Mouse (Mus musculus) heart, adult 18-20 months (tissue): Measurements from ENCODE around the gene Pqlc2. TPM values are rescaled to one million over a fixed set of nuclear protein-coding genes. Genes with fewer than 3 reads are reported as not detected.

Experiments used
- DNase-seq, 2 experiments: peaks; one replicate each; pipeline ENCODE4 v3.0.0; 2021 to 2022; ENCODE audit warnings: mixed read lengths in 1 of 2
- microRNA-seq, 2 experiments: library from miRNA; unstranded; fragments of <30 nt; microRNA quantifications; one replicate each; pipeline ENCODE4 v1.2.0; 2022
- total RNA-seq, 2 experiments: library from RNA; stranded (reverse); gene quantifications; 2 replicates each; pipeline ENCODE4 v1.2.3; 2021

The Pqlc2 gene
- total RNA-seq, 2 experiments from 2014 or later: 5.0 to 5.8 TPM

DNA sequence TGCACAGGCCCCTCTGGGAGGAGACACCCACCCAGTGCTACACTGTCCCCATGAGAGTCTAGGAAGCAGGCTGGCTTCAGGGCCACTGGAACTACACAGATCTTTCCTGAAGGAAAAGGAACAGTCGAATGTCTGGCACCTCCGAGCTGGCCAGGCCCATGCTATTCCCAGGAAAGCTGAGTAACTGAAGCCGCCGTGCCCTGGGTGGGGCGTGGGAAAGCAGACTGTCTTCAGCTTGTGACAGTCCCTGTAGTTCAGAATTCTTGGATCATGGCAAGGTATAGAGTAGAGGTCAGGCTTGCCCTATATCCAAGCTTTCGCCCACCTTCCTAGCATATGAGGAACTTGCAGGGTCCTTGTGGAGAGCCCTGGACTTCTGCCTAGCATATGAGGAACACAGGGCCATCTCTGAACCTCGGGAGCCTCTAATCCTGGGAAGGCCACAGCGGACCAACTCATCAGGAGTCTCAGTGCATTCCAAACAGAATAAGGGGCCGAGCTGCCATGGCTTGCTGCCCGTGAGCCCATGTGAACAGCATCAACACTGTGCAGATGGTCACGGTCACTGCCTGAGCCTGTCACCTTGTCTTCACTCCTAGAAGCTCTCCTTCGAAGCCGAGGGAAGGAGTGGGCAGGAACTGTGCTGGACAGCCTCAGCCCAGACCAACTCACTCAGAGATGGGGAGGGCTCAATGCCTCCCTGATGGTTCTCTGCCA is 44.6 kb downstream of the Pqlc2 start:
- DNase-seq: no peak

GRCm38 (mm10) chr4:139262981-139263380 is 47.5 kb downstream of the Pqlc2 start:
- DNase-seq: no peak

GRCm38 (mm10) chr4:139259302-139259871 is 51.1 kb downstream of the Pqlc2 start:
- DNase-seq: no peak

GRCm38 (mm10) chr4:139258621-139259301 is 51.7 kb downstream of the Pqlc2 start:
- no peak for DNase-seq

DNA sequence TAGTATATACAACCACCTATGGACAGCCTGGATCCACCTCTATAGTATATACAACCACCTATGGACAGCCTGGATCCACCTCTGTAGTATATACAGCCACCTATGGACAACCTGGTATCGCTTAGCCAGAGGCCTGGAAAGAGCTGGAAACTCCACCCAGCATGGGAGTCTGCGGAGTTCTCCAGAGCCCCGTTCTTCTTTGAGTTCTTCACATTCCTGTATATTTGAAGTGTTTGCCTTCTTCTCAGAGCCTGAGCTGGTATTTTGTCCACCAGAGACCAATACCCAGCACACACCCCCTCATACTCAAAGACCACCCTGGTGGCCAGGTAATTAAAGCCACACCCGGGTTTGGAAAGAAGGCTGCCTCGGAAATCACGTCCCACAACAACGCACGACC is 53.8 kb downstream of the Pqlc2 start:
- DNase-seq: no peak

- no peak for DNase-seq
Measured at GRCm38 (mm10) chr4:139256146-139256545, 54.4 kb downstream of the Pqlc2 start.

GRCm38 (mm10) chr4:139253206-139253605 is 57.3 kb downstream of the Pqlc2 start:
- DNase-seq: peak; percentile 51 to 63

DNA sequence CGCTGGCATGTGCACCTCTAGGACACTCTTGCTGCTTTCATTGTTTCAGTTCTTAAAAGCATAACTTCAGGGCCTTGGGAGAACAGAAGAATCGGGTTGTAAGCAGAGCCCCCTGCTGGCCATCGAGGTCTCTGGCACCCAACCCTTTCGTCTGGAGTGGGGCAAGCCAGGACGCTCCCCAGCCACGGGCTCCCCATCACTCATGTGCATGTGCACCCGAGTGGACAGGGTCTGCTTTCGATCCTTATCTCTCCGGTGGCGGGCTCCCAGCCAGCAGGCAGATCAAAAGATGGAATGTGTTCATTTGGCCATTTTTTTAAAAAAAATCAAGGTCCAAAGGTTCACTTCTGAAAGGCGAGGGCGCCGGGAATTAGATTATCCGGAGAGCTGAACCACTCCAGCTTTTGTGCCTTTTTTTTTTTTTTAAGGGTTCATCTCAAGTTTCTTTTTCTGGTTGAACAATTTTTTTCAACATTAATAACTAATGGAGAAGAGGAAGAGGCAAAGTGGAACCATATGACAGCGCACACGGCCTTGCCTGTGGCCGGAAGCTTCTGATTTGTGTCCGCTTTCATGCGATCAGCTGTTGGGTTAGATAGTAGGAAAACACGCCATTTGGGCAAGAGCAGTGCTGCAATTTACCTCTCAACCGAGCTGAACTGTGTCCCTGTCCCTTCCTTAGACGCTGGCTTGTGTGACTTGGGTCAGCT is 58.3 kb downstream of the Pqlc2 start:
- DNase-seq: peak; percentile 84 to 92

DNA sequence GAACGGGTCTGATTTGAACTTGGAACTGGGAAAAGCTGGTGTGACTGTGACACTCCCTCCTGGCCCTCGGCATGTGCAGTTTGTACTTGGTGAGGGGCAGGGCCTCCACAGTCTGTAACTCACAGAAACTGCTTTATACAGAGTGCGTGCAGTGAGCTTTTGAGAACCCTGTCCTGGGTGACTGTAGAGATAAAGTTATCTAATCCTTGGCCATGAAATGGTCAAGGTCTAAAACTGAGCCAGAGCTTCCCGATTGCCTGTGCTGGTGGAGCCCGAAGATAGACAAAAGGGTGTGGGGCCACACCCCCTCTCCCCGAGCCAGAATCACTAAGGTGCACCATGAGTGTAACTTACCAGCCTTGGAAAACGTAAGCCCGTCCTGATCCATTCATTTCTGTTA is 59.6 kb downstream of the Pqlc2 start:
- DNase-seq: no peak

- no peak for DNase-seq
Measured at GRCm38 (mm10) chr4:139250043-139250442, 60.5 kb downstream of the Pqlc2 start.

GRCm38 (mm10) chr4:139248736-139249135 is 61.8 kb downstream of the Pqlc2 start:
- no peak for DNase-seq

GRCm38 (mm10) chr4:139247966-139248365 is 62.5 kb downstream of the Pqlc2 start:
- DNase-seq: no peak

- no peak for DNase-seq
Measured at GRCm38 (mm10) chr4:139246130-139246877, 64.2 kb downstream of the Pqlc2 start.

DNA sequence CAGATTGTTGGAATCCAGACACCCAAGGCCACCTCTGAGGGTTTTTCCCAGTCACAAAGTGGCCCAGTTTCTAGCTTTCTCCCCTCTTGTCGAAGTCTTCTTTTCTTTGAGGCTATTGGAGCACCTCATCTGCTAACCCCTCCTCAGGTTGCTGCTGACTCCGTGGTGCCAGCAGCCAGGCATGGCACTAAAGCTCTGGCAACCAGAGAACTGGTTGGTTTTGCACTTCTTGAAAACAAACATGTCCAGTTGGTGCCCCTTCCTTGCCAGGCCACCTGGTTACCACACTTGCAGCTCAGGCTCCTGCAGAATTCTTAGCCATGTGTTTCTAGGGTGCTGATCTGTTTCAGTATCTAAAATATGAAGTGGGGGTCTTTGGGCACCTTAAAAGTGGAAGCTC is 65.0 kb downstream of the Pqlc2 start:
- DNase-seq: no peak

GRCm38 (mm10) chr4:139244766-139245165 is 65.7 kb downstream of the Pqlc2 start:
- no peak for DNase-seq

DNA sequence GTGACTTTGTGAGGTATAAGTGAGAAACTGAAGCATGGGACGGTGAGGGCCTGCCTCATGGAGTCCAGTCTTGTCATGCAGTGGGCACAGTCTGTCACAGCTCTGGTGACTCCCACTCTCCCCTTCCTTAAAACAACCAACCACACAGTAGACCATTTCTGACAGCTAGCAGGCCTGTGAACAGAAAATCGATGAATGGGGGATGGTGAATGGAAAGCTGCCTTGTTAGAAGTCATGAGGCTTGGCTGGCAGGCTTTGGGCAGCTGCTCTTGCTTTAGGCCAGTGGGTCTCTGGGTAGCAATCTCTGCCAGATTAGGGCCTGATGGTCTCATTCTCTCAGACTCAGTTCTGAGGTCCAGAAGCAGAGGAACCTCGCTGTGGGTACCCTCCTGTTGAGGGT is 66.3 kb downstream of the Pqlc2 start:
- DNase-seq: no peak

Small RNAs within 50 kb of the gene (microRNA-seq; reads per million reads assigned to microRNA genes)
- 0 to 0.38 reads per million in 2 experiments for gene Gm24245
- gene Gm25732: 1.9 to 4.1 reads per million in 2 experiments

Other genes with a start within 250 kb of the Pqlc2 start
- not detected for gene Htr6, start 235.1 kb downstream of the Pqlc2 start, total RNA-seq
- gene Nbl1, start 217.7 kb downstream of the Pqlc2 start, total RNA-seq: 10 to 100 TPM; 17.2 to 28.6 TPM
- 100 to 1,000 TPM; 596 to 645 TPM for gene Minos1, start 179.6 kb downstream of the Pqlc2 start, total RNA-seq
- gene Capzb, start 117.8 kb downstream of the Pqlc2 start, total RNA-seq: 100 to 1,000 TPM; 356 to 380 TPM
- 10 to 100 TPM; 55.9 to 57.5 TPM for gene Akr7a5, start within 50 bp of the Pqlc2 start, total RNA-seq
- gene Mrto4, start 41.9 kb upstream of the Pqlc2 start, total RNA-seq: 10 to 100 TPM; 26.0 to 30.7 TPM
- gene Emc1, start 41.9 kb upstream of the Pqlc2 start, total RNA-seq: 10 to 100 TPM; 47.8 to 52.4 TPM
- 100 to 1,000 TPM in 1 of 2 experiments, 10 to 100 TPM in 1; 93.4 to 104 TPM for gene Ubr4, start 41.9 kb upstream of the Pqlc2 start, total RNA-seq
- gene Iffo2, start 219.8 kb upstream of the Pqlc2 start, total RNA-seq: 1 to 10 TPM; 4.3 to 4.4 TPM